ENCODE assay signal across 9 mouse cellular contexts in the genomic region with DNA sequence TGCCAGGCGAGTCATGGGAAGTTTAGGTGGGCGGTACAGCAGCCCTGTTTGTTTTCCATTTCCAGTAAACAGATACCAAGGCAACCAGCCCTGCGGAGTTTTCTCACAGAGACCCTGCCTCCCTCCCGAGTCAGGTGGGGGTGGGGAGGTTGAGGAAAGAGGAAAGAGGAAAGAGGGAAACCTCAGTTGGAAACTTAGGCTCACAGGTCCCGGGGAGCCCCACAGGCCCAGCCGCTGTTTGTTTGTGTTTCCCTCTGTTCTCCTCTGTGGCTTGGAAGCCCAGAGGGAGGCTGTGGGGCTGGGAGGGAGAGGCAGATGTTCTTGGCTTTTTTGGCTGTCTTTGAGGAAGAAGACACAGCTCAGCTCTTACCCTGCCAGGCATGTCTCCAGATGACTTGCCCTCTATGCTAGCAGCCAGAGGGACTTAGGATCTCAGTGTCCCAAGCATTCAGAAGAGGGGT. TPM values are rescaled to one million over a fixed set of nuclear protein-coding genes. Genes with fewer than 3 reads are reported as not detected.
DNase-seq lines count a peak whose midpoint lies in the region; ATAC-seq lines count a peak whose summit lies in the region.
"Had no signal": no experiment of that assay in that cellular context is flagged by ENCODE, and none has a peak within 500 bp of the region (broad histone marks: within the 10 kb centered on the region; RNA-seq: fewer than 3 reads in every experiment).

No protein-coding gene starts in this region.

- H3K9me3 ChIP-seq in heart, embryonic 12.5 days (replicated peaks), result no peaks in the 10 kb centered on the region
- no peaks in the 10 kb centered on the region for H3K9me3 ChIP-seq in intestine, embryonic 16.5 days (ENCODE audit: control insufficient read depth, low read length)
- H3K9me3 ChIP-seq: forebrain, embryonic 12.5 days had no signal

- no peak overlapping the region for H3K9ac ChIP-seq in heart, embryonic 12.5 days
- H3K9ac ChIP-seq in intestine, embryonic 16.5 days (ENCODE audit: low read depth, low read length), result no peak overlapping the region
- H3K9ac ChIP-seq: forebrain, embryonic 12.5 days had no signal

- ATAC-seq in heart, embryonic 12.5 days (ENCODE audit: insufficient number of reproducible peaks, low FRiP score), result no peak
- ATAC-seq in intestine, embryonic 16.5 days, result no peak

- DNase-seq in heart, adult 18-20 months, result peak; percentile 67 to 78
- peak; percentile 49 for DNase-seq in urinary bladder, postnatal 14 days (ENCODE audit: low spot score)
- DNase-seq in urinary bladder, postnatal 25 days (ENCODE audit: low spot score), result no peak
- peak; percentile 44 to 66 for DNase-seq in heart, postnatal 36 days
- DNase-seq in left cerebral cortex, adult 8-10 months (ENCODE audit: low spot score in 2 of 2), result no peak
- no peak for DNase-seq in embryo, embryonic 9.5 days (ENCODE audit: extremely low spot score)

- no peak overlapping the region for H3K4me2 ChIP-seq in heart, embryonic 12.5 days
- H3K4me2 ChIP-seq in intestine, embryonic 16.5 days (ENCODE audit: low read depth, low read length), result no peak overlapping the region
- H3K4me2 ChIP-seq: forebrain, embryonic 12.5 days had no signal

- H3K27ac ChIP-seq in heart, embryonic 12.5 days (ENCODE audit: poor library complexity, severe bottlenecking), result no peak overlapping the region
- no peak overlapping the region for H3K27ac ChIP-seq in intestine, embryonic 16.5 days (ENCODE audit: low read length)
- H3K27ac ChIP-seq: forebrain, embryonic 12.5 days had no signal

- intact Hi-C loops in heart, postnatal 36 days (cut with DNase I), result no loop called here

- WGBS in heart, embryonic 12.5 days, result 34% methylated on average over 6 of the region's 6 CpGs
- WGBS in intestine, embryonic 16.5 days, result 28% methylated on average over 6 of the region's 6 CpGs

- peaks cover 65% of the 10 kb centered on the region for H3K4me1 ChIP-seq in heart, embryonic 12.5 days (replicated peaks)
- peaks cover 49% of the 10 kb centered on the region for H3K4me1 ChIP-seq in intestine, embryonic 16.5 days (ENCODE audit: control insufficient read depth, insufficient read depth, low read length)

- H3K36me3 ChIP-seq in heart, embryonic 12.5 days, result peaks cover 3% of the 10 kb centered on the region; the same call in 1 of the 2 replicates
- H3K36me3 ChIP-seq in intestine, embryonic 16.5 days (ENCODE audit: control insufficient read depth, insufficient read depth, low read length), result no peaks in the 10 kb centered on the region
- H3K36me3 ChIP-seq: forebrain, embryonic 12.5 days had no signal

- no peak overlapping the region for H3K4me3 ChIP-seq in heart, embryonic 12.5 days
- H3K4me3 ChIP-seq in intestine, embryonic 16.5 days (ENCODE audit: low read length), result no peak overlapping the region
- H3K4me3 ChIP-seq: forebrain, embryonic 12.5 days had no signal

- H3K27me3 ChIP-seq in heart, embryonic 12.5 days (replicated peaks), result no peaks in the 10 kb centered on the region
- no peaks in the 10 kb centered on the region for H3K27me3 ChIP-seq in intestine, embryonic 16.5 days (replicated peaks; ENCODE audit: control insufficient read depth, insufficient read depth, low read length)

RNA-seq across cellular contexts. Expression of a gene that starts 2.2 kb away (rescaled TPM):
- 10 to 100 TPM; 18.4 to 33.2 TPM for total RNA-seq in heart, adult 18-20 months (2021)
- polyA plus RNA-seq in heart, embryonic 12.5 days (2016; fragmentation: Nextera tagmentation; extraction: Ambion mirVana), result 0.69 and 0.70 TPM in 2 replicates
- total RNA-seq in heart, postnatal 36 days (2021), result 10 to 100 TPM; 28.1 to 42.8 TPM
- 1 to 10 TPM; 1.1 to 2.7 (median 1.9) TPM for total RNA-seq in left cerebral cortex, adult 8-10 months (2022)
- polyA plus RNA-seq in intestine, embryonic 16.5 days (2015; fragmentation: Nextera tagmentation; extraction: Ambion mirVana), result 0.24 and 0.29 TPM in 2 replicates

RNA-seq across cellular contexts. Expression of a gene that starts 28.3 kb away (rescaled TPM):
- total RNA-seq in heart, adult 18-20 months (2021), result 10 to 100 TPM; 37.5 to 40.2 TPM
- 143 and 145 TPM in 2 replicates for polyA plus RNA-seq in heart, embryonic 12.5 days (2016; fragmentation: Nextera tagmentation; extraction: Ambion mirVana)
- total RNA-seq in heart, postnatal 36 days (2021), result 10 to 100 TPM; 38.8 to 41.3 TPM
- total RNA-seq in left cerebral cortex, adult 8-10 months (2022), result 100 to 1,000 TPM; 318 to 379 (median 354) TPM
- polyA plus RNA-seq in intestine, embryonic 16.5 days (2015; fragmentation: Nextera tagmentation; extraction: Ambion mirVana), result 284 and 285 TPM in 2 replicates

RNA-seq across cellular contexts. Expression of a gene that starts 41.8 kb away (rescaled TPM):
- 10 to 100 TPM; 19.0 to 21.5 TPM for total RNA-seq in heart, adult 18-20 months (2021)
- polyA plus RNA-seq in heart, embryonic 12.5 days (2016; fragmentation: Nextera tagmentation; extraction: Ambion mirVana), result 7.0 and 7.8 TPM in 2 replicates
- 10 to 100 TPM; 19.9 to 23.0 TPM for total RNA-seq in heart, postnatal 36 days (2021)
- total RNA-seq in left cerebral cortex, adult 8-10 months (2022), result 1 to 10 TPM; 5.4 to 8.9 (median 7.4) TPM
- polyA plus RNA-seq in intestine, embryonic 16.5 days (2015; fragmentation: Nextera tagmentation; extraction: Ambion mirVana), result 5.5 and 6.5 TPM in 2 replicates

RNA-seq across cellular contexts. Expression of a gene that starts 48.0 kb away (rescaled TPM):
- total RNA-seq in heart, adult 18-20 months (2021), result not detected
- 0.12 TPM in 1 of 2 replicates, not detected in the other for polyA plus RNA-seq in heart, embryonic 12.5 days (2016; fragmentation: Nextera tagmentation; extraction: Ambion mirVana)
- under 1 TPM in 1 of 2 experiments, not detected in 1; 0.11 TPM for total RNA-seq in heart, postnatal 36 days (2021)
- 100 to 1,000 TPM; 243 to 291 (median 262) TPM for total RNA-seq in left cerebral cortex, adult 8-10 months (2022)
- 0.50 and 0.64 TPM in 2 replicates for polyA plus RNA-seq in intestine, embryonic 16.5 days (2015; fragmentation: Nextera tagmentation; extraction: Ambion mirVana)

Comparison
In these comparisons a context has a peak if more than half of its experiments do, and no peak if none do; other contexts are left out.
1. DNase-seq: peak in heart, adult 18-20 months (2 of 2), urinary bladder, postnatal 14 days (single experiment) and heart, postnatal 36 days (2 of 2); none in urinary bladder, postnatal 25 days (single experiment), left cerebral cortex, adult 8-10 months (0 of 2) and embryo, embryonic 9.5 days (single experiment).
2. RNA of a gene that starts 2.2 kb away (total RNA-seq): 28.1 to 42.8 TPM in heart, postnatal 36 days and 18.4 to 33.2 TPM in heart, adult 18-20 months; 1.1 to 2.7 TPM in left cerebral cortex, adult 8-10 months; every median in the first group is over 4 times any median in the second.
3. RNA of a gene that starts 28.3 kb away (total RNA-seq): 318 to 379 TPM in left cerebral cortex, adult 8-10 months; 38.8 to 41.3 TPM in heart, postnatal 36 days and 37.5 to 40.2 TPM in heart, adult 18-20 months; every median in the first group is over 4 times any median in the second.